Mouse (Mus musculus): ENCODE measurements around the gene Prc1. TPM values are rescaled to one million over a fixed set of nuclear protein-coding genes. Genes with fewer than 3 reads are reported as not detected.

Prc1 gene
- polyA plus RNA-seq, 1 experiment from 2014 or later: 121 TPM

DNA sequence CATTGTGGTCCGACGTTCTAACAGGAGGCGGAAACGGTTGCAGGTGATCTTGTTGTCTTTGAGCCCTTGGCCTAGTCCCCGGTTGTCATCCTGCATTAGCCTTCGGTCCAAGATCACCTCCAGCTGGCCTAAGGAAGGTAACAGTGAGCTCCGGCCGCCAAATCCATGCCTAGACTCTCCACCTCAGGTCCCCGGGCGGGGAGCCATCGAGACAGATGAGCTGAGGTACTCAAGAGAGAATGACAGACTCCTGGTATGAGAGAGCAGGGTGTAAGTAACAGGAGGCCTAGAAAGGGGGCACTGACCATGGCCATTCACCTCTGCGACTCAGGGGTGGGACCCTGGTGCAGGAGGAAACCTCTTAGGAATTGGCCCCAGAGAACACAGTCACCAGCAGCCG is 62.1 kb downstream of the Prc1 start:
- Histone ChIP-seq H3K27ac (no peak overlapping the region), H3K9me3 (no peaks in the 10 kb centered on the region)

GRCm38 (mm10) chr7:80357156-80357555 is 62.9 kb downstream of the Prc1 start:
- H3K4me2 ChIP-seq: no peak overlapping the region
- H3K4me1 ChIP-seq: no peaks in the 10 kb centered on the region
- H3K36me3 ChIP-seq: peaks cover 94% of the 10 kb centered on the region
- 29% methylated on average over 8 of the region's 8 CpGs for WGBS
- peak overlapping the region; percentile 39; the same call in 1 of the 2 replicates for H3K27ac ChIP-seq
- no peak overlapping the region for H3K9ac ChIP-seq
- no peak overlapping the region for H3K4me3 ChIP-seq
- no peak for ATAC-seq (ENCODE audit: insufficient number of reproducible peaks, insufficient read depth, low FRiP score, low TSS enrichment, low read depth)
- no peaks in the 10 kb centered on the region for H3K27me3 ChIP-seq
- no peaks in the 10 kb centered on the region for H3K9me3 ChIP-seq

More for the DNA sequence above, 62.1 kb downstream of the Prc1 start:
- H3K36me3 ChIP-seq: peaks cover 93% of the 10 kb centered on the region
- H3K4me2 ChIP-seq: no peak overlapping the region
- no peak overlapping the region for H3K4me3 ChIP-seq
- no peak overlapping the region for H3K9ac ChIP-seq
- 73% methylated on average over 13 of the region's 13 CpGs for WGBS
- no peaks in the 10 kb centered on the region for H3K27me3 ChIP-seq
- no peaks in the 10 kb centered on the region for H3K4me1 ChIP-seq
- no peak for ATAC-seq (ENCODE audit: insufficient number of reproducible peaks, insufficient read depth, low FRiP score, low TSS enrichment, low read depth)

DNA sequence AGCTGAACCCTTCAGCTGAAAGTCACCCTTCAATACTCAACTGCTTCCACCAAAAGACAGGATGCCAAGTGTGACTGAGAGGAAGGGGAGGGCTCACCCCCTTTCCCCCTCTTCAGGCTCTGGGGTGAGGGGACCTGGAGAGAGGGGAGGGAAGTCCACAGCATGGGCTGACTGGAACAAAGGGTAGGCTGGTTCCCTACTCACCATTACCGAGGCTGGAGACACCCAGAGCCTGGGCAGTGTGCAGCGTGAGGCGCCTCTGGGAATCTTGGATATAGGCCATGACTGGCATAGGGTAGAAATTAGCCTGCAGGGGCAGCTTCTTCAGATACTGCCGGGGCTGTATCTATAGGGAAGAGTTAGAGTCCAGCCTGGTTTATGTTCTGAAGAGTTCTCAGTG is 63.8 kb downstream of the Prc1 start:
- H3K27me3 ChIP-seq: no peaks in the 10 kb centered on the region
- WGBS: 77% methylated on average over 4 of the region's 4 CpGs
- no peak overlapping the region for H3K4me3 ChIP-seq
- H3K36me3 ChIP-seq: peaks cover 94% of the 10 kb centered on the region
- no peak overlapping the region for H3K4me2 ChIP-seq
- no peaks in the 10 kb centered on the region for H3K4me1 ChIP-seq
- no peak overlapping the region for H3K9ac ChIP-seq
- H3K27ac ChIP-seq: no peak overlapping the region
- no peaks in the 10 kb centered on the region for H3K9me3 ChIP-seq
- ATAC-seq (ENCODE audit: insufficient number of reproducible peaks, insufficient read depth, low FRiP score, low TSS enrichment, low read depth): no peak

DNA sequence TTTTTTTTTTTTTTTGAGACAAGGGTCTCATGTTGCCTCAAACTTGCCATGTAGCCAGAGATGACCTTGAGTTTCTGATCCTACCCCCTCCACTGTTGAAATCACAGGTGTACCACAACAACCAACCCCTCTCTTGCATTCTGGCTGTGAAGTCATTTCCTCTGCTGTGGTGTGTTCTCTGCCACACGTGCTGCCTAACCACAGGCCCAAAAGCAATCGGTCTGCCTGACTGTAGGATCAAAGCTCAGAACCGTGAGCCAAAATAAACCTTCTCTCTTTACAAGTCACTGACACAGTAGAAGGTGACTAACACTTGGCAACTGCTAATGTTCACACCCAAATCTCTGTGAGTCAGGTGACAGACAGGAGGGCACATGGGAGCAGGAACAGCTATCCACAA is 66.2 kb downstream of the Prc1 start:
- Histone ChIP-seq H3K4me2 (no peak overlapping the region), H3K9ac (no peak overlapping the region), H3K27ac (no peak overlapping the region), H3K4me1 (no peaks in the 10 kb centered on the region), H3K9me3 (no peaks in the 10 kb centered on the region), H3K4me3 (no peak overlapping the region), H3K27me3 (no peaks in the 10 kb centered on the region), H3K36me3 (peaks cover 99% of the 10 kb centered on the region)
- ATAC-seq (ENCODE audit: insufficient number of reproducible peaks, insufficient read depth, low FRiP score, low TSS enrichment, low read depth): no peak
- 79% methylated on average over 3 of the region's 3 CpGs for WGBS

- ATAC-seq (ENCODE audit: insufficient number of reproducible peaks, insufficient read depth, low FRiP score, low TSS enrichment, low read depth): no peak
- no peak overlapping the region for H3K27ac ChIP-seq
- no peak overlapping the region for H3K4me2 ChIP-seq
- no peaks in the 10 kb centered on the region for H3K27me3 ChIP-seq
- H3K36me3 ChIP-seq: peaks cover 78% of the 10 kb centered on the region
- WGBS: 83% methylated on average over 2 of the region's 2 CpGs
- peaks cover 20% of the 10 kb centered on the region for H3K4me1 ChIP-seq
- H3K9me3 ChIP-seq: no peaks in the 10 kb centered on the region
- no peak overlapping the region for H3K9ac ChIP-seq
- no peak overlapping the region for H3K4me3 ChIP-seq
Observed at GRCm38 (mm10) chr7:80365759-80366158, 71.5 kb downstream of the Prc1 start.

Other genes with a start within 250 kb of the Prc1 start
- 514 and 560 TPM in 2 replicates for gene Idh2, start 179.1 kb upstream of the Prc1 start, polyA plus RNA-seq (2015; fragmentation: Nextera tagmentation; extraction: Ambion mirVana)
- gene Sema4b, start 107.6 kb upstream of the Prc1 start, polyA plus RNA-seq (2015; fragmentation: Nextera tagmentation; extraction: Ambion mirVana): 18.6 and 19.8 TPM in 2 replicates
- 69.9 and 71.1 TPM in 2 replicates for gene Cib1, start 61.6 kb upstream of the Prc1 start, polyA plus RNA-seq (2015; fragmentation: Nextera tagmentation; extraction: Ambion mirVana)
- 3.8 TPM in 2 replicates for gene Gdpgp1, start 61.6 kb upstream of the Prc1 start, polyA plus RNA-seq (2015; fragmentation: Nextera tagmentation; extraction: Ambion mirVana)
- 0.90 and 2.3 TPM in 2 replicates for gene Ttll13, start 48.1 kb upstream of the Prc1 start, polyA plus RNA-seq (2015; fragmentation: Nextera tagmentation; extraction: Ambion mirVana)
- 52.2 and 52.5 TPM in 2 replicates for gene Ngrn, start 33.2 kb upstream of the Prc1 start, polyA plus RNA-seq (2015; fragmentation: Nextera tagmentation; extraction: Ambion mirVana)
- 13.8 and 16.2 TPM in 2 replicates for gene Vps33b, start 24.8 kb upstream of the Prc1 start, polyA plus RNA-seq (2015; fragmentation: Nextera tagmentation; extraction: Ambion mirVana)
- 15.6 and 17.2 TPM in 2 replicates for gene Rccd1, start 30.0 kb downstream of the Prc1 start, polyA plus RNA-seq (2015; fragmentation: Nextera tagmentation; extraction: Ambion mirVana)
- 49.0 and 53.1 TPM in 2 replicates for gene Unc45a, start 46.6 kb downstream of the Prc1 start, polyA plus RNA-seq (2015; fragmentation: Nextera tagmentation; extraction: Ambion mirVana)
- 21.6 and 29.0 TPM in 2 replicates for gene Hddc3, start 48.7 kb downstream of the Prc1 start, polyA plus RNA-seq (2015; fragmentation: Nextera tagmentation; extraction: Ambion mirVana)
- gene Man2a2, start 76.9 kb downstream of the Prc1 start, polyA plus RNA-seq (2015; fragmentation: Nextera tagmentation; extraction: Ambion mirVana): 25.3 and 28.7 TPM in 2 replicates
- 12.8 and 13.8 TPM in 2 replicates for gene Fes, start 93.5 kb downstream of the Prc1 start, polyA plus RNA-seq (2015; fragmentation: Nextera tagmentation; extraction: Ambion mirVana)
- 10.9 and 11.0 TPM in 2 replicates for gene Furin, start 111.0 kb downstream of the Prc1 start, polyA plus RNA-seq (2015; fragmentation: Nextera tagmentation; extraction: Ambion mirVana)
- 27.1 and 28.3 TPM in 2 replicates for gene Blm, start 240.7 kb downstream of the Prc1 start, polyA plus RNA-seq (2015; fragmentation: Nextera tagmentation; extraction: Ambion mirVana)